Mouse (Mus musculus): Measurements from ENCODE around the gene Sync. TPM values are rescaled to one million over a fixed set of nuclear protein-coding genes. Genes with fewer than 3 reads are reported as not detected.
A peak's percentile ranks its signal among the peaks of the same experiment; 100 is the strongest.

Gene Sync
- total and polyA plus RNA-seq, 3 experiments, result 0.31 to 0.43 TPM; not detected in 1

GRCm38 (mm10) chr4:129339743-129340142 lies 52.3 kb downstream of the Sync start:
- peaks cover 0 to 11% of the 10 kb centered on the region in 2 experiments; a peak in 3 of 4 replicates for H3K36me3 ChIP-seq (ENCODE audit: control insufficient read depth in 1 of 2, insufficient read depth in 2 of 2, low read length in 2 of 2)
- TF ChIP-seq TAL1 (IDR thresholded peaks at IDR 0.05; ENCODE audit: low read length) (peak; percentile 80), BHLHE40 (IDR thresholded peaks at IDR 0.05; ENCODE audit: borderline replicate concordance, low read depth, low read length) (no peak), RCOR1 (IDR thresholded peaks at IDR 0.05; ENCODE audit: low read depth, low read length) (0 out of 2 replicates have a peak, but pooled peaks have one; percentile 29), GATA1 (IDR thresholded peaks at IDR 0.05; ENCODE audit: low read depth, low read length) (peak; percentile 75), UBTF (IDR thresholded peaks at IDR 0.05; ENCODE audit: borderline replicate concordance, insufficient read depth, low read depth, low read length) (no peak), MAZ (IDR thresholded peaks at IDR 0.05; ENCODE audit: low read depth, low read length) (0 out of 2 replicates have a peak, but pooled peaks have one; percentile 13), GABPA (IDR thresholded peaks at IDR 0.05; ENCODE audit: low read depth, low read length) (no peak), SIN3A (IDR thresholded peaks at IDR 0.05; ENCODE audit: low read length) (0 out of 2 replicates have a peak, but pooled peaks have one; percentile 31), TCF12 (IDR thresholded peaks at IDR 0.05; ENCODE audit: low read depth, low read length) (peak; percentile 65; the same call in 1 of the 2 replicates), ETS1 (IDR thresholded peaks at IDR 0.05; ENCODE audit: low read depth, low read length) (peak; percentile 38; the same call in 1 of the 2 replicates), EP300 (IDR thresholded peaks at IDR 0.05; ENCODE audit: low read depth in 1 of 2, low read length in 2 of 2) (peak; percentile 65 to 68)

GRCm38 (mm10) chr4:129341888-129342287 lies 54.5 kb downstream of the Sync start:
- Histone ChIP-seq H3K4me1 (ENCODE audit: control insufficient read depth in 1 of 2, insufficient read depth in 2 of 2, low read length in 2 of 2) (peaks cover 3 to 10% of the 10 kb centered on the region in 2 experiments; a peak in 3 of 4 replicates), H3K27ac (ENCODE audit: control insufficient read depth, low read depth, low read length) (no peak overlapping the region), H3K36me3 (ENCODE audit: control insufficient read depth in 1 of 2, insufficient read depth in 2 of 2, low read length in 2 of 2) (peaks cover 0 to 14% of the 10 kb centered on the region in 2 experiments; a peak in 3 of 4 replicates), H3K27me3 (ENCODE audit: control insufficient read depth in 1 of 2, insufficient read depth in 2 of 2, low read length in 2 of 2) (no peaks in the 10 kb centered on the region), H3K9me3 (replicated peaks; ENCODE audit: insufficient read depth, low read length) (no peaks in the 10 kb centered on the region), H3K79me2 (ENCODE audit: control insufficient read depth, insufficient read depth, low read length, poor library complexity) (no peaks in the 10 kb centered on the region), H3K9ac (ENCODE audit: control insufficient read depth, low read depth, low read length, poor library complexity, severe bottlenecking) (no peak overlapping the region), H3K4me3 (ENCODE audit: control insufficient read depth in 1 of 2, insufficient read depth in 1 of 2, low read depth in 2 of 2, low read length in 2 of 2) (no peak overlapping the region)
- TF ChIP-seq SMC3 (IDR thresholded peaks at IDR 0.05; ENCODE audit: low read depth, low read length) (peak; percentile 28; the same call in 1 of the 2 replicates), CTCF (IDR thresholded peaks at IDR 0.05 in 2 of 3, conservative IDR thresholded peaks at IDR 0.05 in 1 of 3; ENCODE audit: control insufficient read depth in 1 of 3, insufficient read depth in 1 of 3, low read depth in 2 of 3, low read length in 3 of 3, poor library complexity in 1 of 3, severe bottlenecking in 1 of 3) (peak; percentile 45 to 49 (median 49)), RAD21 (IDR thresholded peaks at IDR 0.05; ENCODE audit: low read depth, low read length) (peak; percentile 32), ETS1 (IDR thresholded peaks at IDR 0.05; ENCODE audit: low read depth, low read length) (no peak)
- DNase-seq (ENCODE audit: low read depth, low spot score), result peak; percentile 53

More at GRCm38 (mm10) chr4:129339743-129340142, 52.3 kb downstream of the Sync start:
- Histone ChIP-seq H3K4me3 (ENCODE audit: control insufficient read depth in 1 of 2, insufficient read depth in 1 of 2, low read depth in 2 of 2, low read length in 2 of 2) (no peak overlapping the region), H3K27me3 (ENCODE audit: control insufficient read depth in 1 of 2, insufficient read depth in 2 of 2, low read length in 2 of 2) (no peaks in the 10 kb centered on the region), H3K4me1 (ENCODE audit: control insufficient read depth in 1 of 2, insufficient read depth in 2 of 2, low read length in 2 of 2) (peaks cover 0 to 3% of the 10 kb centered on the region in 2 experiments; a peak in 1 of 4 replicates), H3K79me2 (ENCODE audit: control insufficient read depth, insufficient read depth, low read length, poor library complexity) (peaks cover 6% of the 10 kb centered on the region), H3K9me3 (replicated peaks; ENCODE audit: insufficient read depth, low read length) (no peaks in the 10 kb centered on the region), H3K27ac (ENCODE audit: control insufficient read depth, low read depth, low read length) (no peak overlapping the region), H3K9ac (ENCODE audit: control insufficient read depth, low read depth, low read length, poor library complexity, severe bottlenecking) (no peak overlapping the region)
- DNase-seq (ENCODE audit: low read depth, low spot score), result peak; percentile 65

Measured in MEL (cell line).